Mouse (Mus musculus) retina, adult 2 months (tissue): Measurements from ENCODE around the gene Fam162a.
"Not testable (repeated sequence)": the region's sequence is repeated elsewhere in the genome, so short reads cannot be mapped to it uniquely, and the experiment has no call there.

Experiments used
- DNase-seq: peaks from one replicate; pipeline ENCODE4 v3.0.0-alpha.2; 2012; ENCODE audit warnings: low read depth, low spot score

Gene Fam162a

GRCm38 (mm10) chr16:36062534-36062933, 8.9 kb downstream of the Fam162a start:
- not testable (repeated sequence) for DNase-seq

- no peak for DNase-seq
Measured at GRCm38 (mm10) chr16:36057933-36058475, 13.4 kb downstream of the Fam162a start.

- no peak for DNase-seq
Measured at GRCm38 (mm10) chr16:36056416-36056815, 15.0 kb downstream of the Fam162a start.

GRCm38 (mm10) chr16:36054920-36055319, 16.5 kb downstream of the Fam162a start:
- no peak for DNase-seq

GRCm38 (mm10) chr16:36053524-36054275, 17.7 kb downstream of the Fam162a start:
- DNase-seq: no peak

- DNase-seq: no peak
Measured at GRCm38 (mm10) chr16:36051491-36051890, 19.9 kb downstream of the Fam162a start.

GRCm38 (mm10) chr16:36047538-36047937, 23.9 kb downstream of the Fam162a start:
- no peak for DNase-seq

GRCm38 (mm10) chr16:36043964-36044363, 27.4 kb downstream of the Fam162a start:
- no peak for DNase-seq

- no peak for DNase-seq
Measured at GRCm38 (mm10) chr16:36043073-36043472, 28.3 kb downstream of the Fam162a start.

- no peak for DNase-seq
Measured at GRCm38 (mm10) chr16:36041625-36042020, 29.8 kb downstream of the Fam162a start.

GRCm38 (mm10) chr16:36040640-36041624, 30.5 kb downstream of the Fam162a start, which contains the start of gene Wdr5b:
TSS of gene Wdr5b (plus strand) at chr16:36041190.
- peak; percentile 84 for DNase-seq

GRCm38 (mm10) chr16:36028120-36028519, 43.3 kb downstream of the Fam162a start:
- not testable (repeated sequence) for DNase-seq

- no peak for DNase-seq
Measured at GRCm38 (mm10) chr16:36016335-36016734, 55.1 kb downstream of the Fam162a start.

GRCm38 (mm10) chr16:36008396-36008795, 63.0 kb downstream of the Fam162a start:
- no peak for DNase-seq

GRCm38 (mm10) chr16:35998852-35999251, 72.5 kb downstream of the Fam162a start:
- DNase-seq: not testable (repeated sequence)
